Mouse (Mus musculus): ENCODE measurements around the gene Acy3. TPM values are rescaled to one million over a fixed set of nuclear protein-coding genes. Genes with fewer than 3 reads are reported as not detected.
"Not testable (repeated sequence)": the region's sequence is repeated elsewhere in the genome, so short reads cannot be mapped to it uniquely, and the experiment has no call there.

Gene Acy3
- polyA plus RNA-seq, 1 experiment, result 4.6 TPM

DNA sequence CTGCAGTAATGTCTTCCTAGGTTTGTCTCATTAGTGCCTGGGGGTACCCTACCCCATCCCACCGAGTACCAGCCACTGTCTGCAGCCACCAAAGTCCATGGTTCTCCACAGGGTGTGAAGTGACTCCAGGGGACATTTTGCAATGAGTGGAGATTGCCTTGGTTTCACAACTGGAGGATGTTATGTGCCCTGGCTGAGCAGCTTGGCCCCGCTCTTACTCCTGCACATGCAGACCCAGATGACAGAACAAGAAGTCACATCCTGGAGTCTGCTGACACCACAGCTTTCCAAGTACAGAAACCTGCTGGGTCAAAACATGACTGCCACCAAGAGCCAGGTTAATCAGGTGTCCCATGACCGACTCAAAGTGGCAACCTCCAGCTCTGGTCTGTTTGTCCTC lies 31.3 kb upstream of the Acy3 start:
- Histone ChIP-seq H3K4me1 (ENCODE audit: control insufficient read depth, insufficient read depth, low read length) (no peaks in the 10 kb centered on the region), H3K27ac (ENCODE audit: insufficient read depth, low read length) (no peak overlapping the region), H3K4me3 (ENCODE audit: insufficient read depth, low read length) (no peak overlapping the region)
- no peak for TF ChIP-seq POLR2A (IDR thresholded peaks at IDR 0.05; ENCODE audit: extremely low read depth, insufficient read depth, low read length)

DNA sequence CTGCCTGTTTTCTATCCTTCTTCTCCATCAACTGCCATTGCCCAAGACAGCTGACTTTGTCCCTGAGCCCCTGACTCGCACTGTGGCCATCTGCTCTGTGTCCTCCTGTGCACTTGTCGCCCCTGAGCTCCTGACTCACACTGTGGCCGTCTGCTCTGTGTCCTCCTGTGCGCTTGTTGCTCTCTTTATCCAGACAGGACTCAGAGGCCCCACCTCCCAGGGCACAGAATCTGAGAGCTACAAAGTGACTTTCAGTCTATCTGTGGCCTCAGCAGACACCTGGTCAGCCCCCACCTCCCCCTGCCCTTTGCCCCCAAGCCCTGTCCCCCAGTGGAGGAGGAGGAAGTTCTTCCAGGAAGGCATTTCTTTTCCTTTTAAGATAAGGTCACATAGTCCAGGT lies 30.6 kb upstream of the Acy3 start:
- no peak overlapping the region for H3K27ac ChIP-seq (ENCODE audit: insufficient read depth, low read length)
- no peaks in the 10 kb centered on the region for H3K4me1 ChIP-seq (ENCODE audit: control insufficient read depth, insufficient read depth, low read length)
- no peak for TF ChIP-seq POLR2A (IDR thresholded peaks at IDR 0.05; ENCODE audit: extremely low read depth, insufficient read depth, low read length)
- no peak for TF ChIP-seq CTCF (IDR thresholded peaks at IDR 0.05; ENCODE audit: extremely low read depth, insufficient read depth, low read length)
- H3K4me3 ChIP-seq (ENCODE audit: insufficient read depth, low read length), result no peak overlapping the region

DNA sequence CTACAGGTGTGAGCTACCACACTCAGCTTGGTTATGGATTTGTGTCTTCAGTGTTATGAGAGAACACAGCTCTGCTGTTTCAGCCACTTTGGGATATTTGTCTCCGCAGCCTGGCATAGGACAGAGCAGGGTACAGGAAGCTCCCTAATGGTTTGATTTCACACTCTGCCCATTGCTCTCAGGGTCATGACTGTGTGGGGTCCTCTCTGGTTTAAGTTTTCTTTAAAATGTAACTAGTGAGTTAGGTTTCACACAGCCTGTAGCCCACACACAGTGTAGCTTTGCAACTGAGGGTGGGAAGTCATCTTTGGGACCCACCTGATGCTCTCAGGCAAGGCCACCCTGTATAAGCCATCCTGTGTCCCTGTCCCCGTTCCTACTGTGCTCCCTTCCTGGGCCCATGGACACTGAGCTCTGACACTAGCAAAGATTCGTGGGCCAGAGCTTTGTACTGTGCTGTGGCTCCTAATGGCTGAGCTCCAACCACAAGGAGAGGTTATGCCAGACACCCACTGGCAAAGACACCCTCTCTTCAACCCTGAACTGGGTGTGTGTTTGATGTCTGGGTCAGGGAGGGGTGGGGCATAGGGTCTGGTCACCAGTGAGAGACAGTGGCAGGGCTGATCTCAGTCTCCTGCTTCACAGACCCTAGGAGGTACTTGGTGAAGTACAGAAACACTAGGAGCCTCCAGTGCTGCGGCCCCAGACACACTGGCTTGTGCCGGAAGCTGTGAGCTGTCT lies 28.9 kb upstream of the Acy3 start:
- H3K27ac ChIP-seq (ENCODE audit: insufficient read depth, low read length); H3K4me1 ChIP-seq (ENCODE audit: control insufficient read depth, insufficient read depth, low read length); H3K4me3 ChIP-seq (ENCODE audit: insufficient read depth, low read length): not testable (repeated sequence)

DNA sequence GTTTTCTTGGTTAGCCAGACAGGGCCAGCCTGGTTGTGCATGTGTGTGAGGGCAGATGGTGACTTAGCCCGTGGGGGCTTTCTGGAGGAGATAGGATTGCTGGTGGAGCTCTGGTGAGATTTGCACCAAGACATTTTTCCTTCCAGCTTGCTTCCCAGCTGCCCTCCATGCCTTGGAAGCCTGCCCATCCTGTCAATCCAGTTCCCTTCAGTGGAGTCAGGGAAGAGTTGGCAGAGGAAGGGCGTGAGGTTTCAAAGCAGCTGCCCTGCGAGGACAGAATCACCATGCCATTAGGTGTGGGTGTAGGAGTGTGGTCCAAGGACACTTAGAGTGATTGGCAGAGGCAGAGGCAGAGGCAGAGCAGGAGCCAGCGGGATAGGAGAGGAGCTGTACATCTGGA lies 27.9 kb upstream of the Acy3 start, which contains the start of gene Aldh3b3:
TSS of gene Aldh3b3 (plus strand) at position 176 of the 400 bp plus-strand sequence.
- H3K27ac ChIP-seq (ENCODE audit: insufficient read depth, low read length), result no peak within 1 kb of the TSS
- no peaks in the 10 kb centered on the region for H3K4me1 ChIP-seq (ENCODE audit: control insufficient read depth, insufficient read depth, low read length)
- no peak within 1 kb of the TSS for H3K4me3 ChIP-seq (ENCODE audit: insufficient read depth, low read length)
- TF ChIP-seq POLR2A (IDR thresholded peaks at IDR 0.05; ENCODE audit: extremely low read depth, insufficient read depth, low read length) (no peak), CTCF (IDR thresholded peaks at IDR 0.05; ENCODE audit: extremely low read depth, insufficient read depth, low read length) (no peak)

DNA sequence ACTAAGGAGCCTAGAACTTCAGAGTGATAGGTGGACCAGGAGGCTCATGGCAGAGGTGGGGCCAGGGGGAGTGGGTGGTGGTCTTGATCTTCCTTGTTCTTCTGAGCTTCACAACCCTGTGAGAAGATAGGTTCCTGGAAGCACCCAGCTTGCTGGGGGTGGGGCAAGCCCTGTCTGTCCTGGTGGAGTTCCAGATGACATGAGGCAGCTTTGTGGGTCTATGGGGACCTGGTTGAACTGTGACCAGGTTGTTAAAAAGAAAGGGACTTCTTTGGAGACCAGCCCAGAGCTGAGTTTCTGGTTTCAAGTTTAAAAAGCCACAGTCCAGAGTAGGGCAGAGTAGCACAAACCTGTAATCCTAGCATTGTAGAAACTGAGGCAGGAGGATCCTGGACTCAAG lies 27.3 kb upstream of the Acy3 start:
- TF ChIP-seq CTCF (IDR thresholded peaks at IDR 0.05; ENCODE audit: extremely low read depth, insufficient read depth, low read length) (no peak), POLR2A (IDR thresholded peaks at IDR 0.05; ENCODE audit: extremely low read depth, insufficient read depth, low read length) (no peak)
- H3K27ac ChIP-seq (ENCODE audit: insufficient read depth, low read length), result no peak overlapping the region
- no peak overlapping the region for H3K4me3 ChIP-seq (ENCODE audit: insufficient read depth, low read length)
- no peaks in the 10 kb centered on the region for H3K4me1 ChIP-seq (ENCODE audit: control insufficient read depth, insufficient read depth, low read length)

DNA sequence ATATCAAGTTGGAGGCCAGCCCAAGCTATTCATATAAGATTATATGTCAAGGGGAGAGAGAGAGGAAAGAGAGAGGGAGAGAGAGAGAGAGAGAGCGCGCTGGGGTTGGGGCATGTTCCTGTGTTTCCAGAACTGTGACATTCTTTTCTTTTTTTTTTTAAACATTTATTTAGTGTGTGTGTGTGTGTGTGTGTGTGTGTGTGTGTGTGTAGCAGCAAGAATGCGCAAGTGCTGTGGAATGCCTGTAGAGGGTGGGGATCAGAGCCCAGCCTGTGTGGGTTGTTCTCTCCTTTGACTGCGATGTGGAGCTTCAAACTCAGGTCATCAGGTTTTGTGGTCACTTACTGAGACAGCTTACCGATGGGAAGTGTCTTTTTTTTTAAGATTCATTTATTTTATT lies 26.2 kb upstream of the Acy3 start:
- H3K27ac ChIP-seq (ENCODE audit: insufficient read depth, low read length), result no peak overlapping the region
- no peak overlapping the region for H3K4me3 ChIP-seq (ENCODE audit: insufficient read depth, low read length)
- TF ChIP-seq POLR2A (IDR thresholded peaks at IDR 0.05; ENCODE audit: extremely low read depth, insufficient read depth, low read length), result no peak
- H3K4me1 ChIP-seq (ENCODE audit: control insufficient read depth, insufficient read depth, low read length), result no peaks in the 10 kb centered on the region

DNA sequence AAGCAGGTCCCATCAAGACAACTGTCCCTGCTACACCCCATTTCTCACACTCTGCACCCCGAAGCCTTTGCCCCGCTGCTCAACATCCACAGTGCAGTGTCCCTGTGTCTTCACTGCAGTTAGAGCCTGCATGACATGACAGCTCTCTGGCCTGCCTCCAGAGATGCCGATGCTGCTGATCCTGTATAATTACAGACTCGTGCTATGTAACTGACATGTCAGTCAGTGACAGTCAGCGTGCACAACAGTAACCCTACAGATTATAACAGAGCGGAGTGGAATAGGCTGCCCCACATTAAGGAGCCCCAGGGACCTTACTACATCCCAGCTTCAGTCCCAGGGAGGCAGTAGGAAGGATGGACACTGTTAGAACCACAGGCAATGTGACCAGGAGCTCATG lies 24.6 kb upstream of the Acy3 start:
- not testable (repeated sequence) for H3K4me3 ChIP-seq (ENCODE audit: insufficient read depth, low read length); H3K4me1 ChIP-seq (ENCODE audit: control insufficient read depth, insufficient read depth, low read length); H3K27ac ChIP-seq (ENCODE audit: insufficient read depth, low read length)

DNA sequence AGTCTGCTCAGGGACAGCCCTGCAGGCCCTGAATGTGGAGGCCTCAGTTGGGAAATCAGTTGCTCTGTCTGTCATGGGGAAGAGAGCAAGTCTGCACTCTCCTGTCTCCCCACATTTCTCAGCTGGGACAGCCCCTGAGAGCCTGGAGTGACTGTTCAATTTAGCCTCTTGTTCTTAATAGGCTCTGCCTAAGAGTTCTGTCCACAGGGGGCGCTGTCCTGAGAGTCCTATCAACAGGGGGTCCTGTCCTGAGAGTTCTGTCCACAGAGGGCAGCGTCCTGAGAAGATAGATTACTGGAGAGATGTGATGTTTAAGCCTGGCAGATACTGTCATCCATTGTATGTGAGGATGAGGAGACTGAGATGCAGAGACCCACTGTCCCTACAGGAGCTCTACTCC lies 23.9 kb upstream of the Acy3 start:
- Histone ChIP-seq H3K27ac (ENCODE audit: insufficient read depth, low read length) (no peak overlapping the region), H3K4me3 (ENCODE audit: insufficient read depth, low read length) (no peak overlapping the region), H3K4me1 (ENCODE audit: control insufficient read depth, insufficient read depth, low read length) (no peaks in the 10 kb centered on the region; the same call in 1 of the 2 replicates)
- TF ChIP-seq POLR2A (IDR thresholded peaks at IDR 0.05; ENCODE audit: extremely low read depth, insufficient read depth, low read length), result no peak

DNA sequence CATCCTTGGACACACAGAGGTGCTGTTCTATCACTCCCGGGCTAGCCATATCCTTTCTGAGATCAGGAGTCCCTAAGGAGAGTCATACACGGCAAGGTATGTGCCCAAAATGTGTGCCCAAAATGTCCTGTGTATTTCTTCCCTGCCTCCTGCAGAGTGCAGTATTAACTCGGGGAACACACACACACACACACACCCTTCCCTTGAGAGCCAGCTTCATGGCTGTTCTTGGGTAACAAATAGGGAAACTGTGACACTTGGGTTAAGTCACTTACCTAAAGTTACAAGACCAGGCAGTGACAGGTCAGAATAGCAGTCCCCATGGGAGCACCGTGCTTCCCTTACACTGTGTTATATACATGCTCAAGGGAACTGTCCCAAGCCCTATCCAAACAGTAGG lies 22.3 kb upstream of the Acy3 start:
- no peak overlapping the region for H3K27ac ChIP-seq (ENCODE audit: insufficient read depth, low read length)
- H3K4me3 ChIP-seq (ENCODE audit: insufficient read depth, low read length), result no peak overlapping the region
- H3K4me1 ChIP-seq (ENCODE audit: control insufficient read depth, insufficient read depth, low read length), result no peaks in the 10 kb centered on the region; the same call in 1 of the 2 replicates
- TF ChIP-seq CTCF (IDR thresholded peaks at IDR 0.05; ENCODE audit: extremely low read depth, insufficient read depth, low read length) (no peak), POLR2A (IDR thresholded peaks at IDR 0.05; ENCODE audit: extremely low read depth, insufficient read depth, low read length) (no peak)

DNA sequence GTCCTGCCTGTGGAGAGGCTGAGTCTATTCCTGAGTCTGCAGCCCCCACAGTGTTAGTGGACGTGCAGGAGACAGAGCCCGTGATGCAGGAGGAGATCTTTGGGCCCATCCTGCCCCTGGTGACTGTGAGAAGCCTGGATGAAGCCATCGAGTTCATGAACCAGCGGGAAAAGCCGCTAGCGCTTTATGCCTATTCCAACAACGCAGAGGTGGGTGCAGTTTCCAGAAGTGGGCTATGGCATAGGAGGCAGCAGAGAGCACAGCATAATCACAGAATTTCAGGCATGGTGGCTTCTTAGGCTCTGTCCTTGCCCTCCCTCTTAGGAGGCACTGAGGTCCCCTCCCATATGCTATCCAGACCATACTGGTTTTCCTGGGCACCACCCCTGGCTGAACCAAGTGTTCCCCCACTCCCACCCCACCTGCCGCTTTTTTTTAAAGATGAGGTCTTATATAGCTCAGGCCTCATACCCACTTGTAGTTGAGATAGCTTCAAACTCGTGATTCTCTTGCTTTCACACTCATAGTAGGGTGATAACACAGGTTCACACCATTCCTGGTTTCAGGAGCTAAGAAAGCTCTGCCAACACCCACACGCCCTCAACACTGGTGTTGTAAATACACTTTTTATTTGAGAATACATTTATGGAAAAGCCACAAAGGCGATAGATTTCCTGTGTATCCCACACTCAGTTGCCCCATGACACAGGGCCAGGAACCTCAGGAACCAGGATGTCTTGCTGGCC lies 19.9 kb upstream of the Acy3 start:
- TF ChIP-seq POLR2A (IDR thresholded peaks at IDR 0.05; ENCODE audit: extremely low read depth, insufficient read depth, low read length) (no peak), CTCF (IDR thresholded peaks at IDR 0.05; ENCODE audit: extremely low read depth, insufficient read depth, low read length) (peak; percentile 23; the same call in 1 of the 2 replicates)
- H3K4me1 ChIP-seq (ENCODE audit: control insufficient read depth, insufficient read depth, low read length), result no peaks in the 10 kb centered on the region; the same call in 1 of the 2 replicates

More for the DNA sequence above, 19.9 kb upstream of the Acy3 start:
- Histone ChIP-seq H3K27ac (ENCODE audit: insufficient read depth, low read length) (no peak overlapping the region), H3K4me3 (ENCODE audit: insufficient read depth, low read length) (no peak overlapping the region)
